Mouse (Mus musculus): Measurements from ENCODE around the gene Tmem270. TPM values are rescaled to one million over a fixed set of nuclear protein-coding genes. Genes with fewer than 3 reads are reported as not detected.

Tmem270 gene
- polyA plus RNA-seq, 1 experiment from 2014 or later, result not detected

- Histone ChIP-seq H3K36me3 (ENCODE audit: insufficient read depth, low read length) (no peaks in the 10 kb centered on the region), H3K9me3 (ENCODE audit: low read length) (no peaks in the 10 kb centered on the region), H3K4me3 (ENCODE audit: low read depth, low read length) (no peak overlapping the region), H3K4me2 (replicated peaks; ENCODE audit: low read depth, low read length) (no peak overlapping the region), H3K4me1 (ENCODE audit: insufficient read depth, low read depth, low read length) (no peaks in the 10 kb centered on the region), H3K27me3 (replicated peaks; ENCODE audit: insufficient read depth, low read length) (no peaks in the 10 kb centered on the region), H3K27ac (ENCODE audit: low read length) (no peak overlapping the region), H3K9ac (replicated peaks; ENCODE audit: low read depth) (no peak overlapping the region)
- DNase-seq (ENCODE audit: low spot score) (no peak), ATAC-seq (no peak)
- 84% methylated on average over 5 of the region's 5 CpGs for WGBS
- TF ChIP-seq CTCF (IDR thresholded peaks at IDR 0.05) (no peak), EP300 (IDR thresholded peaks at IDR 0.05) (no peak)
Observed at GRCm38 (mm10) chr5:134852873-134853272, 53.7 kb downstream of the Tmem270 start.

Other genes starting within 250 kb of the Tmem270 start
- gene Limk1, start 218.1 kb downstream of the Tmem270 start, polyA plus RNA-seq (2015; fragmentation: Nextera tagmentation; extraction: Ambion mirVana), result 7.2 and 10.2 TPM in 2 replicates
- gene Eln, start 159.4 kb downstream of the Tmem270 start, polyA plus RNA-seq (2015; fragmentation: Nextera tagmentation; extraction: Ambion mirVana), result 1,769 and 1,865 TPM in 2 replicates
- gene Cldn13, start 8.8 kb upstream of the Tmem270 start, polyA plus RNA-seq (2015; fragmentation: Nextera tagmentation; extraction: Ambion mirVana), result 1.2 and 1.6 TPM in 2 replicates
- 33.7 and 35.5 TPM in 2 replicates for gene Mettl27, start 25.6 kb upstream of the Tmem270 start, polyA plus RNA-seq (2015; fragmentation: Nextera tagmentation; extraction: Ambion mirVana)
- gene Cldn4, start 40.2 kb upstream of the Tmem270 start, polyA plus RNA-seq (2015; fragmentation: Nextera tagmentation; extraction: Ambion mirVana), result 28.2 and 29.2 TPM in 2 replicates
- 547 and 583 TPM in 2 replicates for gene Cldn3, start 79.5 kb upstream of the Tmem270 start, polyA plus RNA-seq (2015; fragmentation: Nextera tagmentation; extraction: Ambion mirVana)
- 72.9 and 80.9 TPM in 2 replicates for gene Abhd11, start 102.4 kb upstream of the Tmem270 start, polyA plus RNA-seq (2015; fragmentation: Nextera tagmentation; extraction: Ambion mirVana)
- gene Stx1a, start 116.7 kb upstream of the Tmem270 start, polyA plus RNA-seq (2015; fragmentation: Nextera tagmentation; extraction: Ambion mirVana), result 5.5 and 5.8 TPM in 2 replicates
- 28.0 and 28.8 TPM in 2 replicates for gene Dnajc30, start 157.5 kb upstream of the Tmem270 start, polyA plus RNA-seq (2015; fragmentation: Nextera tagmentation; extraction: Ambion mirVana)
- gene Bud23, start 158.2 kb upstream of the Tmem270 start, polyA plus RNA-seq (2015; fragmentation: Nextera tagmentation; extraction: Ambion mirVana), result 52.2 and 53.1 TPM in 2 replicates
- gene Vps37d, start 171.5 kb upstream of the Tmem270 start, polyA plus RNA-seq (2015; fragmentation: Nextera tagmentation; extraction: Ambion mirVana), result 4.0 and 4.4 TPM in 2 replicates
- gene Mlxipl, start 183.2 kb upstream of the Tmem270 start, polyA plus RNA-seq (2015; fragmentation: Nextera tagmentation; extraction: Ambion mirVana), result 0.70 and 0.96 TPM in 2 replicates
- 8.7 and 9.5 TPM in 2 replicates for gene Tbl2, start 242.9 kb upstream of the Tmem270 start, polyA plus RNA-seq (2015; fragmentation: Nextera tagmentation; extraction: Ambion mirVana)